Mouse (Mus musculus) megakaryocyte progenitor cell, adult 5-6 weeks (primary cell): ENCODE measurements around the gene Polr2h. TPM values are rescaled to one million over a fixed set of nuclear protein-coding genes. Genes with fewer than 3 reads are reported as not detected.

Experiments used
- ATAC-seq: replicated peaks from 2 replicates; pipeline ENCODE4 v1.8.0; 2016; ENCODE audit warnings: mild to moderate bottlenecking, moderate TSS enrichment, inconsistent platforms; ENCODE audit not compliant: poor library complexity
- total RNA-seq, 2 experiments: library from RNA; stranded (forward) in 1 of 2; stranded (reverse) in 1 of 2; fragments of 157-497, 149-512 nt in 1 of 2; fragments of 200-1000 nt in 1 of 2; gene quantifications; 2 replicates each; pipeline versions ENCODE4 v1.2.3 to v1.2.4; 2015 to 2017

Polr2h gene
- total RNA-seq, 2 experiments from 2014 or later: 78.2 to 99.4 TPM

DNA sequence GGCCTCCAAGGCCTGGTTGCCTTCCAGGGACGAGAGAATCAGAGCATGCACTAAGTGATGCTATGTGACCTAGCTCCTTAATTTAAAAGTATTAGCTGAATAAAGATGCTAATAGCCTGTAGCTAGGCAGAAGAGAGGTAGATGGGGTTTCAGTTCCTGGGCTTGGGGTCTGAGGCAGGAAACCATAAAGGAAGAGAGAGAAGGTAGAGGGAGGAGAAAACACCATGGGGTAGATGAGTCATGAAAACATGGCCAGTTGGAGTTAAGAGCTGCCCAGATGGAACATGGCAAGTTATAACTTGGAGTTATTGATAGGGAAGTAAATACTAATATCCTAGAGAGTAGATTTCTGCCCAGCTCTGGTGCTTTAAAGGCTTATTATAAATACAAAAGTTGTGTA, 39.9 kb downstream of the Polr2h start:
- ATAC-seq: peak; percentile 59

DNA sequence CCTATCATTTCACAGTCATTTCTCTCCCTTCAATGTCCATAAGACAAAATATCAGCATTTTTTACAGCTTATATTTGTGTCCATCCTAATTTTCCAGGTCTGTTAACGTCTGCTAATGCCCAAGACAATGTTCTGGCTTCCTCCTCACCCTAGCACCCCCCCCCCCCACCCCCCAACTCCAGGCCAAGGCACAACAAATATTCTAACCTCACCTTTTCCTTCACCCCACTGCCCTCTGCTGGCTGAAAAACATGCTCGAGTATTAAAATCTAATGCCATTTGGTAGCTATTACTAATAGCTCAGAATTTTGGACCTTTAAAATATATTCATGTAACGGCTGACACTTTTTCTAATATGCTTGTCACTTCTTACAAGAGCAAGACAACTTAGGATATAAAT, 44.2 kb downstream of the Polr2h start:
- ATAC-seq: peak; percentile 50; the same call in 1 of the 2 replicates

DNA sequence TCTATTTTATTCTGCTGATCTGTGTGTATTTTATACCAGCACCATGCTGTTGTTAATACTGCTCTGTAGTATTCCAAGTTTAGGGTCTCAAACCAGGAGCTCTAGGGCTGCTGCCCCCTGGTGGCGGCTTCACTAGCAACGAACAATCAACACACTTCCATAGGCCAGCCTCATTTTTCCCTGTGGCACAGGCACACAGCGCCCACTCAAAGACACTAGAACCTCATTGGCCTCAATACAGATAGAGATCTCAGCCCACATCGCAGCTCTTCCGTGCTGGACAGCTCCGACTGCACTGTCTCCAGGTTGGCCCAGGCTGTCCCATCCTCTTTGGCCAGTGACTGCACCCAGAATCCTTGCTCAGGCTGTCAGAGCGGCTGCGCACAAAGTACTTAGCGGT, 47.8 kb downstream of the Polr2h start:
- ATAC-seq: peak; percentile 70

Other genes starting within 250 kb of the Polr2h start
- 58.4 and 64.7 TPM in 2 replicates for gene Eif2b5, start 218.8 kb upstream of the Polr2h start, total RNA-seq (2015)
- 85.8 and 87.2 TPM in 2 replicates for gene Eif2b5, start 218.8 kb upstream of the Polr2h start, total RNA-seq (2017)
- gene Dvl3, start 200.7 kb upstream of the Polr2h start, total RNA-seq (2015): 23.5 and 26.7 TPM in 2 replicates
- 3.2 and 3.3 TPM in 2 replicates for gene Dvl3, start 200.7 kb upstream of the Polr2h start, total RNA-seq (2017)
- gene Ap2m1, start 182.2 kb upstream of the Polr2h start, total RNA-seq (2015): 234 and 286 TPM in 2 replicates
- gene Ap2m1, start 182.2 kb upstream of the Polr2h start, total RNA-seq (2017): 143 and 149 TPM in 2 replicates
- 21.9 and 28.5 TPM in 2 replicates for gene Abcf3, start 169.1 kb upstream of the Polr2h start, total RNA-seq (2015)
- gene Abcf3, start 169.1 kb upstream of the Polr2h start, total RNA-seq (2017): 28.4 and 35.7 TPM in 2 replicates
- gene Vwa5b2, start 128.2 kb upstream of the Polr2h start, total RNA-seq (2015): not detected in 2 replicates
- gene Vwa5b2, start 128.2 kb upstream of the Polr2h start, total RNA-seq (2017): not detected in 2 replicates
- gene Eef1akmt4, start 106.1 kb upstream of the Polr2h start, total RNA-seq (2015): 38.4 and 46.5 TPM in 2 replicates
- gene Eef1akmt4, start 106.1 kb upstream of the Polr2h start, total RNA-seq (2017): 6.4 and 8.0 TPM in 2 replicates
- gene Gm49333, start 106.1 kb upstream of the Polr2h start, total RNA-seq (2015): not detected in 2 replicates
- not detected in 2 replicates for gene Gm49333, start 106.1 kb upstream of the Polr2h start, total RNA-seq (2017)
- 33.2 and 38.5 TPM in 2 replicates for gene Alg3, start 105.9 kb upstream of the Polr2h start, total RNA-seq (2015)
- gene Alg3, start 105.9 kb upstream of the Polr2h start, total RNA-seq (2017): 20.4 and 21.4 TPM in 2 replicates
- 0.42 and 0.59 TPM in 2 replicates for gene Camk2n2, start 96.4 kb upstream of the Polr2h start, total RNA-seq (2015)
- 0.10 and 0.96 TPM in 2 replicates for gene Camk2n2, start 96.4 kb upstream of the Polr2h start, total RNA-seq (2017)
- 0.20 and 0.32 TPM in 2 replicates for gene Ece2, start 87.8 kb upstream of the Polr2h start, total RNA-seq (2015)
- gene Ece2, start 87.8 kb upstream of the Polr2h start, total RNA-seq (2017): 0.71 TPM in 1 of 2 replicates, not detected in the other
- gene Psmd2, start 66.0 kb upstream of the Polr2h start, total RNA-seq (2015): 113 and 133 TPM in 2 replicates
- 201 and 230 TPM in 2 replicates for gene Psmd2, start 66.0 kb upstream of the Polr2h start, total RNA-seq (2017)
- gene Eif4g1, start 49.4 kb upstream of the Polr2h start, total RNA-seq (2015): 164 and 172 TPM in 2 replicates
- gene Eif4g1, start 49.4 kb upstream of the Polr2h start, total RNA-seq (2017): 305 and 366 TPM in 2 replicates
- gene Fam131a, start 24.4 kb upstream of the Polr2h start, total RNA-seq (2015): not detected in 2 replicates
- gene Fam131a, start 24.4 kb upstream of the Polr2h start, total RNA-seq (2017): 0.17 TPM in 1 of 2 replicates, not detected in the other
- gene Clcn2, start 81 bp downstream of the Polr2h start, total RNA-seq (2015): 0.34 and 1.3 TPM in 2 replicates
- gene Clcn2, start 81 bp downstream of the Polr2h start, total RNA-seq (2017): 1.2 and 1.6 TPM in 2 replicates
- not detected in 2 replicates for gene Chrd, start 15.5 kb downstream of the Polr2h start, total RNA-seq (2015)
- gene Chrd, start 15.5 kb downstream of the Polr2h start, total RNA-seq (2017): not detected in 2 replicates
- not detected in 2 replicates for gene Thpo, start 16.8 kb downstream of the Polr2h start, total RNA-seq (2015)
- not detected in 2 replicates for gene Thpo, start 16.8 kb downstream of the Polr2h start, total RNA-seq (2017)